Mouse (Mus musculus) embryonic fibroblast, embryonic 13.5 days (primary cell): ENCODE data around the gene Rnaseh2c.

Experiments
- CTCF ChIP-seq: IDR thresholded peaks from 2 replicates; pipeline ENCODE4 v1.5.1; 2011; ENCODE audit warnings: mild to moderate bottlenecking, control low read depth, low read length, moderate library complexity, borderline replicate concordance; ENCODE audit not compliant: insufficient read depth
- POLR2A ChIP-seq: IDR thresholded peaks from 2 replicates; pipeline ENCODE4 v1.6.1; 2011; ENCODE audit warnings: low read depth, mild to moderate bottlenecking, control low read depth, low read length, moderate library complexity

DNA sequence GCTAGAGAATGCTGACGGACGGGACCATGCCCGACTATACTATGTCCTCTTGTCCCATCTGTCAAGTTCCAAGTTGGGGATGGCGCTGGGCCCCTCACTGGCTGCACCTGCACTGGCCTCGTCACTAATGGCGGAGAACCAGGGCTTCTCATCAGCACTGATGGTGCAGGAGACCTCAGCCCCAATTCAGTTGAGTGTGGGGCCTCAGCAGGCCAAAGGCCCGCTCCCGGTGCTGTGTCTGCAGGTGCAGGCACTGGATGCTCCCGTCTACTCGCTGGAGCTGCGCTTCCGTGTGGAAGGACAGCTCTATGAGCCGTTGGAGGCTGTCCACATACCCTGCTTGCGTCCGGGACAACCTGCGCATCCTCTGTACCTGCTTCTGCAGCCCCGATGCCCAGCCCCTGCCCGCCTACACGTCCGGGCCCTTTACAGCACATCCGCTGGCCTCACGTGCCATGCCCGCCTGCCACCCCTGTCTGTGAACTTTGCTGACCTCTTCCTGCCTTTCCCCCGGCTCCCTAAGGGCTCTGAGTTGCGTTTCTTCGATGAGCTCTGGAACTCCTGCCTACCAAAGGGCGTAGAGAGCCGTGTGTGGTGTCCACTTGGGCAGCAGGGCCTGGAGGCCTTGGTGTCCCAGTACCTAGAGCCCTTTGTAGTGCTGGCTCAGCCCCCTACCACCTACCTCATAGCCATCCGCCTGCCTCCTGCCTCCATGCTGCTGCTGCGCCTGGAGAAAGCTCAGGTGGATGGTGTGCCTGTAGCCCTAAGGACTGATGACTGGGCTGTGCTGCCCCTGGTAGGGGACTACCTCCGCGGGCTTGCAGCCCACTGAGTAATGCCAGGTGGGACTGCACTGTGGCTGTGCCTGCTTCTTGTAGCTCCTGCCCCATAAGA is 31.1 kb upstream of the Rnaseh2c start:
- TF ChIP-seq CTCF (no peak), POLR2A (no peak)
